Mouse (Mus musculus) forebrain, postnatal 0 days (tissue): ENCODE results near the gene Slc22a14. TPM values are rescaled to one million over a fixed set of nuclear protein-coding genes. Genes with fewer than 3 reads are reported as not detected.

Source experiments
- ATAC-seq: fragments of 200-750 bp; cut with Nextera tagmentation; 2 replicates; pipeline ENCODE4 v1.8.0; 2017; ENCODE audit warnings: mild to moderate bottlenecking, moderate library complexity
- DNase-seq: peaks from one replicate; pipeline ENCODE4 v3.0.0-alpha.2; 2015
- H3K27ac ChIP-seq: fragments of 300-500 bp; sonication (generic); 2 replicates; pipeline ENCODE4 v1.5.1; 2014; ENCODE audit warnings: low read depth, mild to moderate bottlenecking, antibody characterized with exemption, low read length, moderate library complexity, mixed read lengths
- H3K27me3 ChIP-seq: fragments of 300-500 bp; sonication (generic); 2 replicates; pipeline ENCODE4 v1.6.1; 2014; ENCODE audit warnings: mild to moderate bottlenecking, low read length, mixed read lengths; ENCODE audit not compliant: insufficient read depth
- H3K36me3 ChIP-seq: fragments of 300-500 bp; sonication (generic); 2 replicates; pipeline ENCODE4 v1.6.1; 2014; ENCODE audit warnings: mild to moderate bottlenecking, moderate library complexity; ENCODE audit not compliant: insufficient read depth
- H3K4me1 ChIP-seq: fragments of 300-500 bp; sonication (generic); 2 replicates; pipeline ENCODE4 v1.6.1; 2014; ENCODE audit warnings: antibody characterized with exemption; ENCODE audit not compliant: insufficient read depth
- H3K4me2 ChIP-seq: fragments of 300-500 bp; sonication (generic); 2 replicates; pipeline ENCODE4 v1.6.1; 2014; ENCODE audit warnings: low read depth, mild to moderate bottlenecking, moderate library complexity
- H3K4me3 ChIP-seq: fragments of 300-500 bp; sonication (generic); 2 replicates; pipeline ENCODE4 v1.5.1; 2014; ENCODE audit warnings: low read depth, low read length, mixed read lengths
- H3K9ac ChIP-seq: fragments of 300-500 bp; sonication (generic); 2 replicates; pipeline ENCODE4 v1.6.1; 2014; ENCODE audit warnings: mild to moderate bottlenecking
- H3K9me3 ChIP-seq: fragments of 300-500 bp; sonication (generic); 2 replicates; pipeline ENCODE4 v1.6.1; 2016; ENCODE audit warnings: low read length
- CTCF ChIP-seq: sonication (generic); IDR thresholded peaks from 2 replicates; pipeline ENCODE4 v1.5.1; 2016; ENCODE audit warnings: antibody characterized with exemption, control low read depth, low read depth
- whole genome bisulfite sequencing: fragments of 180-500 bp; shearing (Covaris S2); extraction: QIAGEN DNeasy Blood & Tissue Kit; methylation state at CpG from one replicate; pipeline ENCODE4 v1.1.7; 2014; 5-methylcytosine and 5-hydroxymethylcytosine counted together
- polyA plus RNA-seq: library from polyadenylated mRNA; unstranded; fragments of >200 nt; fragmentation: Nextera tagmentation; extraction: Ambion mirVana; gene quantifications from 2 replicates; pipeline ENCODE4 v1.2.1, GENCODE M21; 2015
- total RNA-seq: library from RNA; depleted of rRNA; stranded (reverse); fragments of >200 nt; gene quantifications from 2 replicates; pipeline ENCODE4 v1.2.3, GENCODE M21; 2014

Gene Slc22a14
- total and polyA plus RNA-seq, 2 experiments from 2014 or later, result not detected

GRCm38 (mm10) chr9:119338350-119338749 lies 27.0 kb downstream of the Slc22a14 start:
- H3K4me3 ChIP-seq, result no peak overlapping the region
- DNase-seq (no peak), ATAC-seq (no peak)
- H3K4me2 ChIP-seq, result no peak overlapping the region
- peaks cover 1% of the 10 kb centered on the region for H3K36me3 ChIP-seq
- H3K4me1 ChIP-seq, result peaks cover 15% of the 10 kb centered on the region
- H3K9me3 ChIP-seq, result no peaks in the 10 kb centered on the region
- no peak for TF ChIP-seq CTCF
- no peaks in the 10 kb centered on the region for H3K27me3 ChIP-seq
- H3K9ac ChIP-seq, result no peak overlapping the region
- no peak overlapping the region for H3K27ac ChIP-seq
- WGBS, result 91% methylated on average over 3 of the region's 3 CpGs

GRCm38 (mm10) chr9:119337842-119338241 lies 27.5 kb downstream of the Slc22a14 start:
- Histone ChIP-seq H3K9me3 (no peaks in the 10 kb centered on the region), H3K36me3 (no peaks in the 10 kb centered on the region), H3K27ac (no peak overlapping the region), H3K27me3 (no peaks in the 10 kb centered on the region), H3K9ac (no peak overlapping the region), H3K4me2 (no peak overlapping the region), H3K4me1 (peaks cover 15% of the 10 kb centered on the region), H3K4me3 (no peak overlapping the region)
- no peak for TF ChIP-seq CTCF
- DNase-seq (no peak), ATAC-seq (no peak)
- 91% methylated on average over 14 of the region's 14 CpGs for WGBS

- TF ChIP-seq CTCF, result no peak
- no peak for DNase-seq
- Histone ChIP-seq H3K27me3 (no peaks in the 10 kb centered on the region), H3K4me3 (no peak overlapping the region), H3K4me2 (no peak overlapping the region), H3K4me1 (0 out of 2 replicates have a peak, but pooled peaks cover 7% of the 10 kb centered on the region), H3K36me3 (no peaks in the 10 kb centered on the region), H3K9ac (no peak overlapping the region), H3K27ac (no peak overlapping the region), H3K9me3 (no peaks in the 10 kb centered on the region)
- no peak for ATAC-seq
- WGBS, result 74% methylated on average over 4 of the region's 4 CpGs
Measured at GRCm38 (mm10) chr9:119335571-119335970, 29.8 kb downstream of the Slc22a14 start.

- no peak for ATAC-seq
- 90% methylated on average over 2 of the region's 2 CpGs for WGBS
- Histone ChIP-seq H3K4me2 (no peak overlapping the region), H3K4me1 (0 out of 2 replicates have a peak, but pooled peaks cover 2% of the 10 kb centered on the region), H3K9me3 (no peaks in the 10 kb centered on the region), H3K9ac (no peak overlapping the region), H3K36me3 (no peaks in the 10 kb centered on the region), H3K27me3 (no peaks in the 10 kb centered on the region), H3K27ac (no peak overlapping the region), H3K4me3 (no peak overlapping the region)
- no peak for TF ChIP-seq CTCF
- no peak for DNase-seq
Measured at GRCm38 (mm10) chr9:119334834-119335233, 30.5 kb downstream of the Slc22a14 start.

- TF ChIP-seq CTCF, result no peak
- ATAC-seq (no peak), DNase-seq (no peak)
- H3K9me3 ChIP-seq, result no peaks in the 10 kb centered on the region
- H3K9ac ChIP-seq, result no peak overlapping the region
- H3K4me3 ChIP-seq, result no peak overlapping the region
- no peaks in the 10 kb centered on the region for H3K27me3 ChIP-seq
- H3K4me1 ChIP-seq, result no peaks in the 10 kb centered on the region
- no peaks in the 10 kb centered on the region for H3K36me3 ChIP-seq
- WGBS, result 66% methylated on average over 10 of the region's 10 CpGs
- no peak overlapping the region for H3K27ac ChIP-seq
- H3K4me2 ChIP-seq, result no peak overlapping the region
Measured at GRCm38 (mm10) chr9:119334324-119334723, 31.0 kb downstream of the Slc22a14 start.

- H3K27ac ChIP-seq, result no peak overlapping the region
- no peaks in the 10 kb centered on the region for H3K4me1 ChIP-seq
- no peak overlapping the region for H3K9ac ChIP-seq
- no peak overlapping the region for H3K4me2 ChIP-seq
- no peaks in the 10 kb centered on the region for H3K27me3 ChIP-seq
- ATAC-seq, result no peak
- H3K36me3 ChIP-seq, result no peaks in the 10 kb centered on the region
- 93% methylated on average over 15 of the region's 15 CpGs for WGBS
- no peaks in the 10 kb centered on the region for H3K9me3 ChIP-seq
- no peak for DNase-seq
- no peak for TF ChIP-seq CTCF
- no peak overlapping the region for H3K4me3 ChIP-seq
Measured at GRCm38 (mm10) chr9:119330186-119330963, 35.0 kb downstream of the Slc22a14 start.

- no peak for ATAC-seq
- Histone ChIP-seq H3K4me1 (no peaks in the 10 kb centered on the region), H3K9ac (no peak overlapping the region), H3K27me3 (no peaks in the 10 kb centered on the region), H3K36me3 (no peaks in the 10 kb centered on the region), H3K27ac (no peak overlapping the region), H3K9me3 (no peaks in the 10 kb centered on the region), H3K4me2 (no peak overlapping the region), H3K4me3 (no peak overlapping the region)
- no peak for DNase-seq
- no peak for TF ChIP-seq CTCF
- 85% methylated on average over 3 of the region's 3 CpGs for WGBS
Measured at GRCm38 (mm10) chr9:119328488-119328887, 36.9 kb downstream of the Slc22a14 start.
